Mouse (Mus musculus): ENCODE measurements at regions not wholly inside any gene's neighbourhood (a gene's known extent, or its start where the extent isn't known, plus 50 kb on each side); places are given as distances from the start of the nearest gene placed in this dataset.

DNA sequence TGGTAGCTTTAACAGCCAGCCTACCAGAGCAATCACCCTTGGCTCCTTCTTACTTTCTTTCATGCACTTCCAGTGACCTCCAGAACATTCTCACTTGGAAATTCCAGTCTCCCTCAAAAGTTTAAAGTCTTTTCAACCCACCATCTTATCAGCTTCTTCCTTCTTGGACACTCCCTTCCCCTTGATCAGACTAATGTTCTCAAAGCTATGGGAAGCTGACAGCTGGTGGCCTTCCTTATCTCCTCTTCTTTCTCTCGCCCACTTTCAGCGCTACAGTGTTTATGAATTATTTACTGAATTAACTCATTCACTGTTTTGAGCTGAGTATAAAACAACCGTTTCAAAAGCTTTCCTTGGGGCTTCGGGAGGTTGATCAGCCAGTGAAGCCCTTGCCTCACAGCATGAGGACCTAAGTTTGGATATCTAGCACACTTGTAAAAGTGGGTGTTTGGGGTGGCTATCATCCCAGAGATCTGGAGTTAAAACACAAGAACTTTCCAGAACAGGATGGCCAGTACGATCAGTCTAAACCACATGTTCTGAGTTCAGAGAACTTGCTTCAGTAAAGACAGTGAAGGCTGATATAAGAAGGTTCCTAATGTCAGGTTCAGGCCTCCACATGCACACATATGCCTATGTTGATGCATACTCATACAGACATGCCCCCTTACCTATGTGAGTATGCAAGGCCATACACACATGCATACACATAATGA lies 59.7 kb upstream of the Ikzf2 start:
- DNase-seq, result no peak

DNA sequence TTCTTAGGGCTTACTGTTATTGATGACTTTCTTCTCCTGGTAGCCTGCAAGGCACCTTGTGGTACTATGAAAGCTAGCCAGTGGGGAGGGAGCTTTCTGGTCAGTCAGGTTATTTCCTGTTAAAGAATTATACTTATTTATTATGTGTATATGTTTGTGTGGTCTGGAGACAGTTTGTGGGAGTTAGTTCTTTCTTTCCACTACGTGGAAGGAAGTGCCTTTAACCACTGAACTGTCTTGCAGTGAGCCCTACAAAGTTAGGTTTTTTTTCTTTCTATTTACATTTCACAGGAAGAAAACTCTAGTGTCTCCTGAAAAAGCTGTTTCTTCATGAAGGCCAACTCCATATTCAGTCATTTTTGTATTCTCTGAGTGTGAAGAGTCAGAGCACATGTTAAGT lies 65.7 kb upstream of the Ikzf2 start:
- no peak for DNase-seq

DNA sequence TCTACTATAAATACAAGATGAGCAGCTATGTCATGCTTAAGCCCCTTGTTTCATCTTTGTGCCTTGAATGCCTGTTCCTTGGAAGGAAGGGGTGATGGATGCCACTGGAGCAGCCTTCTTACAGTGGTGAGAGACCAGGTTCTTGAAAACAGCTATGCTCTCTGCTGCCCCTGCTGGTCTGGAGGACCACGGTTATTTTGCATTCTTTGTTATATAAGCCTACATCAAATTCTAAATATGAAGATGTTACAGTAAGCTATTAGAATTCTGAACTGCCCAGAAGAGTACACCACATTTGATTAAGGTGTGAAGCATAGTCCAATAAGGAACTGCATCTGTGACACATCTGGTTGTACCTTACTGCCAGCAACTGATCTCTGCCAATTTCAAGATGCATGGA lies 69.1 kb upstream of the Spag16 start:
- DNase-seq, result no peak

DNA sequence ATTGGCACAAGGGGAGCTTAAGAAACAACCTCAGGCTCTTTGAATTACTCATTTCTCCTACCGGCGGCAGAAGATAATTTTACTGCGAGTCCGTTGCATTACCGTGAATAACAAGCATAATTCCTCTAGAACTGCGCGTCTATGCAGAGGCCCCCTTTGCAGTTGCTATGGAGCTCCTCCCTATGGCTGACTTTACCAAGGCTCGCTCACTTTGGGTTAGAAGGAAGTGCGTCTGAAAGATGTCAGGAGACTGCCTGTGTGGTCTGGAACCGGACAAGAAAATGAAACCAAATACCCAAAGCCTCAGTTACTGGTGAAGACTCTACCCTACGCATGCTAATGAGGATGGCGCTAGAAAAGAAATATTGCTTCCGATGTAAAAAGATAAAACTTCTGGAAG lies 67.2 kb upstream of the Spag16 start:
- peak; percentile 4 to 7 for DNase-seq

DNA sequence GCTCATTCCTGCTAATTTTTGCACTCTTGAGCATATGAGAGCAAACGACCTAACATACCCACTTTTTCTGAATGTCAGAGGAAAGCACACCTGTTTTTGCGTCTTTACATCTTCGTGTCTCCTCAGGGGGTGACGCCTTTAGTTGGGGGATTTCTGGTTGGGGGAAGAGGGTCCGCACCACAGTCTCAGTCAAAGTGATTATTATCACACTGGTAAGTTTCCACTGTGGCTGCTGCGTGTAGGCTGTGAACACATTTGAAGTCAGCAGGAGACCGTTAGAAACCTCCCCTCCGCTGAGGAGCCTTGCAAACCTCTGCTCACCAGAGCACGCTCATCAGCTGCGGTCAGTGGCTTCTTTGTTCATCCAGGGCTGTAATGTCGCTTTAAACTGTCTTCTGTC lies 58.1 kb upstream of the Spag16 start:
- no peak for DNase-seq

DNA sequence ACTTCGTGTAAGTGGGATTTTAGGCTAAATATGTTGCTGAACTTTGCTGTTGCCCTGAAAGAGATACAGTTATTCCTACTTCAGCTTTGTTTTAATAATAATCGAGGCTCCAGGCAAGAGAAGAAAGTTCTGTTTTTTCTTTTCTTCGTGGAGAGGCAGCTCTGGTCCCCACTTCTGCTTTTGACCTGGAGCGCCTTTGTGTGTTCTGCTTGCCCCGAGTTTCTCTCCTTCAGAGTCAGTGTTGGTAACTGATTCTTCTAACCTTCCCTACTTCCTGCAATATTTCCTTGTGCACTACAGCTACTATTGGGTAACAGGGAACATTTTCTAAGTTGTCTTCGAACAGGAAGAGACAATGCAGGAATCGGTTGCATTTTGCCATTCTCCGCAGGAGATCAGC lies 56.6 kb upstream of the Spag16 start:
- no peak for DNase-seq

DNA sequence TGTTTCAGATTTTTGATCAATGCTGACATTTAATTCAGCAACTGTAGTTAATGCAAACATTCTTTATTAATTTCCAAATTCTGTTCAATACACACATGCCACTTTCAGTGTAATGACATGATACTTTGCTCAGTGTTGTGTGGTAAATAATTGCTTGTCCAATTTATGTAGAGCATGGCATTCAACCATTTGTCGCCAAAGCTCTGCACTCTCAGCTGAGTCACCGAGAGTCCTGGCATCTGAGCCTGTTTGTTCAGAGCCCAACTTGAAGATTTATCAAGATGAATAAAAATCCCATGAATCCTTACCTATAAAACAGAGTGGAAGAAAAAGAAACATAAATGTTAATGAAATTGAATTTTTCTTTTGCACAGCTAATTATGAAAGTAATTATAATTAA lies 55.3 kb upstream of the Spag16 start:
- DNase-seq, result no peak

DNA sequence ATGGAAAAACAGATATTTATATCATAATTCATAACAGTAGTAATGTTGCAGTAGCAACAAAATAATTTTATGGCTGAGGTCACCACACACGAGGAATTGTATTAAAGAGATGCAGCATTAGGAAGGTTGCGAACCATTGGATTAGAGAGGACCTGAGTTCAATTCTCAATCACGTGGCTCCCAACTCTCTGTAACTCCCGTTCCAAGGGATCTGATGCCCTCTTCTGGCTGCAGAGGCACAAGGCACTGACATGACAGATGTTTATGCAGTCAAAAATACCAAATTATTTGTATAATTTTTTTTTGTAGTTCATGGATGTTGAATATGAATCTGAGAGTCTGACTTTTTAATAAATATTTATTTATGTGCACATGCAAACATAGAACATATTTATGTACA lies 51.2 kb upstream of the Spag16 start:
- no peak for DNase-seq

All from cerebellum, postnatal 25 days (tissue).